Mouse (Mus musculus): ENCODE results near the gene Pde6c.

The Pde6c gene

GRCm38 (mm10) chr19:38143540-38144271 lies 11.1 kb downstream of the Pde6c start:
- in situ Hi-C loops (cut with MboI): no loop called here

GRCm38 (mm10) chr19:38156243-38156642 lies 23.7 kb downstream of the Pde6c start:
- in situ Hi-C loops (cut with MboI): no loop called here

DNA sequence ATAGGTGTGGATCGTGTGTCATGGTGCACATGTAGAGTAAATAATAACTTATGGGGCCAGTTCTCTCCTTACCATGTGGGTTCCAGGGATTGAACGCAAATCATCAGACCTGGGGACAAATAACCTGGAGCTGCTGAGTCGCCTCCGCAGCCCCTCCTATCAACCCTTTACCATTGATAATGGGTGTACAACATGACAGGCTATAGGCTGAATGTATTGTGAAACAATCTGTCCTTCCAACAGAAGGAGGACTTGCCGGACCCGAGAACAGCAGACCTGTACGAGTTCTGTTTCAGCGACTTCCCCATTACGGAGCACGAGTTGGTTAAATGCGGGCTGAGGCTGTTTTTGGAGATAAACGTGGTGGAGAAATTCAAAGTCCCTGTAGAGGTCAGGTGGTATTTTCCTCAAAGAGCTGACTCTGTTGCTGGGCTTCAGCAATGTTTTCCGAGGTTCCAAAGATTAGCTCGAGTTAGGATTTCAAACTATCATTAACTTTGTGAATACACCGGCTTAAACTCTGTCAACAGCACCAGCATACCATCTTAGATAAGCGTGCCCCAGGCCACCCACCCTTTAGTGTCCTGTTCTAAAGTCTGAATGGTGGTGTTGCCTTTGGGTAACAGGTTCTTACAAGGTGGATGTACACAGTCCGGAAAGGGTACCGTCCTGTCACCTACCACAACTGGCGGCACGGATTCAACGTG lies 29.2 kb downstream of the Pde6c start:
- in situ Hi-C loops (cut with MboI): no loop called here

DNA sequence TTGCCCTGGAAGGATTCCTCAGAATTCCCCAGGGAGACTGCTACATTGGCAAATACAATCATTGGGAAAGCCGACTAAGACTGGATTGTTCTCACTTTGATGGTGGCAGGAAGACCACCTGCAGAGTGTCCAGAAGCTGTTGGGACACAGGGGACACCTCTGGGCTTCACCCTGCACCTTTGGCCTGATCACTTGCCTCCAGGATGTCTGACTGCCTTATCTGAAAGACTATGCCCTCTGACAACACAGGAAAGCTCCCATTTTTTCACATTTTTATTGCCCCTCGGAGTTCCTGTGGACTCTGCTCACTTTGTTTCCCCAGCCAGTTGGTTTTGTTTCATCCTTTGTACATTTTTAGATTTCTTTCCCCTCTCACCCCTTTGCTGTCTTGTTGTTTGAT lies 32.1 kb downstream of the Pde6c start:
- in situ Hi-C loops (cut with MboI): no loop called here

- in situ Hi-C loops (cut with MboI): no loop called here
Observed at GRCm38 (mm10) chr19:38179675-38180074, 47.1 kb downstream of the Pde6c start.

- in situ Hi-C loops (cut with MboI): no loop called here
Observed at GRCm38 (mm10) chr19:38186631-38187344, 54.2 kb downstream of the Pde6c start.

DNA sequence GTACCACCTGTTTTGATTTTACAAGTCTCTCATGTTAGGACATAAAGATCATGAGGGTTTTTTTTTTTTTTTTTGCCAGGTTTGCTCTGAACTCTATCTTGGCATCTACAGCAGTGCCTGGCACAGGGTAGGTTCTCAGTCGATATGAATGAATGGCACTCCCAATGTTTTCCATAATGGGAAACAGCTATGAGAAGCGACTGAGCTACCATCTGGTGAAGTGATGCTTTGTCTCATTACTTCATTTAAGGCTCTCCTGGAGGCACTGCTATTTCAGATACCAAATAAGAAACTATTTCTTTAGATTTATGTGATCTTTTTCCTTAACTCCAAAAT lies 54.7 kb downstream of the Pde6c start:
- in situ Hi-C loops (cut with MboI): no loop called here

GRCm38 (mm10) chr19:38190606-38191005 lies 58.0 kb downstream of the Pde6c start:
- in situ Hi-C loops (cut with MboI): no loop called here

DNA sequence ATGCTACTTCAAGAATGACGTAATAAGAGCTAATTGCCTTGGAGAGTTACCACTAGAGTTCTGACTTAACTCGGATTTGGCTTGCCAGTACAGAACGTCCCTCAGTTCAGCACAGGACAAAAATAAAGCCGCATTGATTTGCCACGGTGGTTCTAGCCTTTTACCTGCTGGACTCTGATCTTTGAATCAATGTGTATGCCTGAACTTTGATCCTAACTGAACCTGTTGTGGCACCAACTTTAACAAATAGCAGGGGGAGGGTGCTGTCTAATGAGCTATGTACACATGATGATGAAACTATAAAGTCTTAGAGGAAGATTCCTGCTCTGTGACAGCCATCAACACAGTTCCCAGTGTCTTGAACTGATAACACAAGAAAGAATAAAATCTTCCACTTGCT lies 58.9 kb downstream of the Pde6c start:
- in situ Hi-C loops (cut with MboI): no loop called here

DNA sequence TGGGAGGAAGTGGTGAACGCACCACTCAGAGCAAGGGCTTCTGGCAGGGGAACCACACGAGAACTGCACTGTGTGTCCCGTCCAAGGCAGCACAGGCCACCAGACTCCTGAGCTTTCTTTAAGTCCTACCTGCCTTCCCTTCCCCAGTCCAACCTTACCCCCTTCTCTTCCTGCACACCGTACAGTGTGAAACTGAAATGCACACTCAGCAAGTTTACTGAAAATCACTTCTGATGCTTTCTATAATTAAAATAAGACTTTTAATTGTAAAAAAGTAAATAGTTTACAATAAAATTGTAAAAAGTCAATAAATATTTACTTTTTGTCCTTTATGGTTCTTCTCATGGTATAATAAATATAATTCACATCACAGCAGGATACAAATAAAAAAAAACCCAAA lies 62.7 kb downstream of the Pde6c start:
- in situ Hi-C loops (cut with MboI): no loop called here

DNA sequence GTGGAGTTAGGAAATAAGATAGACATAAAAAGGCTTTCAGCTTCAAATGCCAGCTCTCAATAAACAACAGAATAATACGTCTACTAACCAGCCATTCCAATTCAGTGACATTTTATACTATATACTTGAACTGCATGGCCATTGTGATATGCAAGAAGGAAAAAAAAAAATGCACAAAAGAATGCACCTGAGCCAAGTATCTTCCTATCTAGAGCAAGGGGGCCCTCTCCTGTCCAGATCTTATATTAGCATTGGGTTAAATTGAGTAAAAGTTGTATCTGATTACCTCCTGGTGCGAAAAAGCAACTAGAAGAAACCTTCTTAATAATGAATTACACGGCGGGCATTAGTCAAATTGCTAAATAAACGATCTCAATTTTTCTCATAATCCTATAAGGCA lies 66.2 kb downstream of the Pde6c start:
- in situ Hi-C loops (cut with MboI): no loop called here

GRCm38 (mm10) chr19:38206669-38207068 lies 74.1 kb downstream of the Pde6c start:
- in situ Hi-C loops (cut with MboI): no loop called here

DNA sequence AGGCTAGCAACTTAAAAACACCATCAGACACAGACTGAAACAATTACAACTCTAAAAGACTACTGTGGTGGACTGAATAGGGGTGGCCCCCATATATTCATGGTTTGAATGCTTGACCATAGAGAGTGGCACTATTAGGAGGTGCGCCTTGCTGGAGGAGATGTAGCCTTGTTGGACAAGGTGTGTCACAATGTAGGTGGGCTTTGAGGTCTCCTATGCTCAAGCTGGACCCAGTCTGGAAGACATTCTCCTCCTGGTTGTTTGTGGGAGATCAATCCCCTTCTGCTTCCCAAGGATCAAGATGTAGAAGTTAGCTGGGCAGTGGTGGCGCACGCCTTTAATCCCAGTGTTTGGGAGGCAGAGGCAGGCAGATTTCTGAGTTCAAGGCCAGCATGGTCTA lies 85.1 kb downstream of the Pde6c start:
- in situ Hi-C loops (cut with MboI): no loop called here

DNA sequence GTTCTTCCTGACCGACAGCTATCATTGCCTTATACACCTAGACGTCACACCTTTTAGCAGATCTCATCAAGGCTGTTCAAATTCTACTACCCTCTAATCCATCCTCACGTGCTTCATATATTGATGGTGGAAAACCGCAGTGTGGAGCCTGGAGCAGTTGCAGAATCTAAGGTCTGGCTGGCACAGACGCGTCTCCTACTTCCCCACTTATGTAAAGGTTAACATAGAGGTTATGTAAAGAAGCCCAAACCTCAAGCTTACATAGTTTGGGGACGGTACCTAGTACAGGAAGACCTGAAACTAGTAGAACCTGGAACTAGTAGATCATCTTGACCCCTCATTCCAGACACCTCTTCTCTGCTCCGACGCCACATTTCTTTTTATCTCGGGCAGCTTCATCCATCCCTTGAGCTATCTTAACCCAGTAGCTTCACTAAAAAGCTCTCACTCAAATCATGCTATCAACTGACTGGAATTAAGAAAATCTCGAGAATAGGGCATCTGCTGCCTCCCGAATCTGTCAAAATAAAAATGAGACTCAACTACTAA lies 90.8 kb downstream of the Pde6c start:
- in situ Hi-C loops (cut with MboI): no loop called here

DNA sequence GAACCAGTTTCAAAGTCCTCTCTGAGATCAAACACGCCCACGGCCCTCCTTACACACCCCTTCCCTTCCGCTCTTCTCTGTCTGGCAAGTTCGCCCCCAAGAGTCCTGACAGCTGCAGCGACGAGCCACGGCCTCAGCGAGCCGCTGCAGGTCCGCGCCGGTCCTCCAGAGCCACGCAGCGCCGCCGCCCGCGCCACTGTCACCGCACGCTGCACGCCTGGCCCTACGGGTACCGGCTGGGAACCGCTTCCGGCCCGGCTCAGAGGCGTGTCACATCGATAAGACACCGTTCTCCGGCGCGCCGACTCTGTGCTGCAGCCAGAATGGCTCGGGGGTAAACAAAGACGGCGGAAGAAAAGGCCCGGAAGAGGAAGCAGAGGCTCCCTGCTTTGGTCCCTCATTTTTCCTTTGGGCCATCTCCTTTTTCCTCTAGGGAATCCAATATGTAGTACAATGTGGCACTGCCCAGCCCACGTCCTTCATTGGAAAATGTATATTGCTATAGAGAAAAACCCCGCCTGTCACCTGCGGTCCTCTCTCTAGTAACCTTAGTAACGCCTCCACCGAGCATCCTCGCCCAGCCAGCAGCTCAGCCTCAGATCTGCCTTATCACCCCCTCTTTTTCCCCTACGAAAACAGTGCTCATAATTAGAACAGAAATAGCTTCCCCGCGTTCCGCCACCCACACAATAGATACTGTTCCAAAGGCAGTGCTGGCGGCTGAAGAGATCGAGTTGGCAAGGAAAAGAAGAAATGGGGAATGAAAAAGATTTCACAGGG lies 91.5 kb downstream of the Pde6c start, which contains the start of gene Fra10ac1:
Fra10ac1 (minus strand) TSS at position 252 of the 780 bp plus-strand sequence.
- in situ Hi-C loops (cut with MboI): no loop called here

- in situ Hi-C loops (cut with MboI): no loop called here
Observed at GRCm38 (mm10) chr19:38224685-38225060, 92.1 kb downstream of the Pde6c start.

DNA sequence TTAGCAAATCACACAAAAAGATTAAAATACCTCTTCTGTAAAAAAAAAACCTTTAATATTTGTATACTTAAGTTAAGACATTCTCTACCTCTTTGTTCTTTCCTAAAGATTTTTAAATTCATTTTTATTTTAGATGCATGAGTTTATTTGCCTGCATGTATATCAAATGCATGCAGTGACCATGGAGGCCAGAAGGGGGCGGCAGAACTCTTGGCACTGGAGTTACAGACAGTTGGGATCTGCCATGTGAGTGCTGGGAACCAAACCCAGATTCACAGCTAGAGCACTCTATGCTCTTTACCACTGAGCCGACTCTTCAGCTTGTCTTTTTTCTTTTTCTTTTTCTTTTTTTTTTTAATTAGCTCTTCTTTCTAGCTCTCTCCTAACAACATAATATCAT lies 96.1 kb downstream of the Pde6c start:
- in situ Hi-C loops (cut with MboI): no loop called here

DNA sequence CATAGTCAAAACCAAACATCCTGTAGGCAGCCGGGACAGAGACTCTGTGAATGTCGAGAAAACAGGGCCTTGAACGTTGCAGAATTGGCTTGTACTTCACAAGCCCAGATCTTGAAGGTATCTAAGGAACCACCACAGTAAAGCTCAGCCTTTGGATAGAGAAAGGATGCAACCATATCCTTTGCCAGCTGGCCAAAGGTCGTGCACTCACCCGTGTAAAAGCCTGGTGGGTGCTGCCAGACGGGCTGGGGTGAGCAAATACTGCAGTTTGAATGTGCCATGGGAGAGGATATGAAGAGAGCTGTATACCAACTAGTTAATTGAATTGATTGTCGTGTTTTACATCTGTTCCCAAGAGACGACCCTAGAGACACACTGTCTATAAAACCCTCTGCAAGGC lies 99.5 kb downstream of the Pde6c start:
- in situ Hi-C loops (cut with MboI): no loop called here

GRCm38 (mm10) chr19:38232516-38232915 lies 99.9 kb downstream of the Pde6c start:
- in situ Hi-C loops (cut with MboI): no loop called here
